Mouse (Mus musculus) G1E (cell line): ENCODE results near the gene Mfsd2b.

Source experiments
- CTCF ChIP-seq: IDR thresholded peaks from 2 replicates; pipeline ENCODE4 v1.5.1; 2012; ENCODE audit warnings: low read depth, low read length, inconsistent platforms, mixed read lengths
- GATA1 ChIP-seq: IDR thresholded peaks from 2 replicates; pipeline ENCODE4 v1.6.1; 2012; ENCODE audit warnings: borderline replicate concordance, low read length, inconsistent platforms, mixed read lengths
- GATA2 ChIP-seq: IDR thresholded peaks from 2 replicates; pipeline ENCODE4 v1.6.1; 2012; ENCODE audit warnings: low read depth, low read length, inconsistent platforms, borderline replicate concordance
- TAL1 ChIP-seq: conservative IDR thresholded peaks from 2 replicates; pipeline ENCODE4 v1.6.1; 2012; ENCODE audit warnings: low read depth, low read length, inconsistent platforms, mixed read lengths

GRCm38 (mm10) chr12:4813636-4814035, 60.5 kb downstream of the Mfsd2b start:
- no peak for TF ChIP-seq CTCF
- no peak for TF ChIP-seq GATA1
- no peak for TF ChIP-seq TAL1
- TF ChIP-seq GATA2: no peak
